Comparison of ENCODE assay signal across 11 mouse cellular contexts in the genomic region with DNA sequence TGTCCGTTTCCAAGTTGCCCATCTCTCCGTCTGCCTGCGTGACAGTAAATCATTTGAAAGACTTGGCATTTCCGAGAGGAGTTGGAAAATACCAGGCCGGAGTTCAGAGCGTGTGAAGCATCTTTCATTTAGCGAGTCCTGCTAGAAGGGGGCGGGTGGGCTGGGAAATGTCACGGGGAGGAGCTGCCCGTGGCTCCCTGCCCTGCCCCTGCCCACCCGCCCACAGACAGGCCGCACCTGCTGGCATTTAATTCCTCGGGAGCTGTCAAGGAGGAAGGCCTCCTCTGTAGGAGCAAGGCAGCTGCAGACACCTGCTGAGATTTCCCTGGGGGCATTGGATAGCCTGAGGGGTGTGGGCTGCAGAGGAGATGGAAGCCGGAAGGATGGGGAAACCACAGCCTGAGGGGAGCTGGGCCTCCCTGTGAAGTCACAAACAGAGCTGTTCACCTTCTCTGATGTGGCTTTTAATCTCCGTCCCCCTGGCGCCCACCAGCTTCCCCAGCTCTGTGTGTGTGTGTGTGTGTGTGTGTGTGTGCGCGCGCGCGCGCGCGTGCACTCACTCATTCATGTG.
DNase-seq lines count a peak whose midpoint lies in the region; ATAC-seq and TF ChIP-seq lines count a peak whose summit lies in the region.
"Had no signal": no experiment of that assay in that cellular context is flagged by ENCODE, and none has a peak within 500 bp of the region (broad histone marks: within the 10 kb centered on the region; RNA-seq: fewer than 3 reads in every experiment).

No protein-coding gene starts in this region.

- H3K9me3 ChIP-seq in kidney, postnatal 0 days (replicated peaks; ENCODE audit: low read length) = no peaks in the 10 kb centered on the region
- no peaks in the 10 kb centered on the region for H3K9me3 ChIP-seq in hindbrain, embryonic 10.5 days
- no peaks in the 10 kb centered on the region for H3K9me3 ChIP-seq in neural tube, embryonic 11.5 days (ENCODE audit: control insufficient read depth, low read length)
- H3K9me3 ChIP-seq: limb, embryonic 15.5 days had no signal

- DNase-seq in kidney, postnatal 0 days (ENCODE audit: low spot score) = peak; percentile 53
- no peak for DNase-seq in kidney, adult 2 months
- peak; percentile 26 for DNase-seq in brain, adult 2 months (ENCODE audit: low read depth, low spot score)
- DNase-seq in hindbrain, embryonic 10.5 days (ENCODE audit: low spot score) = peak; percentile 19
- DNase-seq in neural tube, embryonic 11.5 days (ENCODE audit: low spot score) = peak; percentile 31
- DNase-seq in gastrocnemius, adult 18-20 months (ENCODE audit: low spot score) = no peak
- DNase-seq in spleen, postnatal 14 days (ENCODE audit: low spot score in 2 of 2) = no peak
- DNase-seq in right cerebral cortex, postnatal 10 days (ENCODE audit: low spot score in 2 of 2) = no peak
- DNase-seq: cerebellum, adult 11-12 months; heart, postnatal 36 days had no signal

- H3K4me2 ChIP-seq in kidney, postnatal 0 days (ENCODE audit: low read length) = 0 out of 2 replicates have a peak overlapping the region, but pooled peaks have one; percentile 7
- no peak overlapping the region for H3K4me2 ChIP-seq in neural tube, embryonic 11.5 days (ENCODE audit: low read depth)
- H3K4me2 ChIP-seq: limb, embryonic 15.5 days had no signal

- H3K9ac ChIP-seq in kidney, postnatal 0 days (ENCODE audit: low read depth, low read length) = no peak overlapping the region
- no peak overlapping the region for H3K9ac ChIP-seq in neural tube, embryonic 11.5 days (ENCODE audit: low read length)
- H3K9ac ChIP-seq: limb, embryonic 15.5 days had no signal

- TF ChIP-seq CTCF in kidney, postnatal 0 days (IDR thresholded peaks at IDR 0.05; ENCODE audit: low read depth) = no peak
- no peak for TF ChIP-seq CTCF in kidney, adult 2 months (conservative IDR thresholded peaks at IDR 0.05; ENCODE audit: insufficient read depth, insufficient read length, low read depth, low read length)

- no peaks in the 10 kb centered on the region for H3K36me3 ChIP-seq in kidney, postnatal 0 days (ENCODE audit: insufficient read depth, low read length)
- H3K36me3 ChIP-seq in kidney, adult 2 months (ENCODE audit: control insufficient read depth, insufficient read depth, low read length) = no peaks in the 10 kb centered on the region
- H3K36me3 ChIP-seq in hindbrain, embryonic 10.5 days = no peaks in the 10 kb centered on the region
- H3K36me3 ChIP-seq in neural tube, embryonic 11.5 days (ENCODE audit: control insufficient read depth, insufficient read depth, low read length) = no peaks in the 10 kb centered on the region
- H3K36me3 ChIP-seq: limb, embryonic 15.5 days had no signal

- ATAC-seq in kidney, postnatal 0 days (replicated peaks; ENCODE audit: low FRiP score, low read depth) = 0 out of 2 replicates have a peak, but pooled peaks have one; percentile 29
- no peak; the same call in 1 of the 2 replicates for ATAC-seq in neural tube, embryonic 11.5 days (ENCODE audit: insufficient read depth, low FRiP score, low TSS enrichment)

- H3K4me3 ChIP-seq in kidney, postnatal 0 days (replicated peaks; ENCODE audit: low read depth, low read length) = no peak overlapping the region
- H3K4me3 ChIP-seq in kidney, adult 2 months (ENCODE audit: insufficient read depth, low read depth, low read length) = no peak overlapping the region
- no peak overlapping the region for H3K4me3 ChIP-seq in hindbrain, embryonic 10.5 days
- no peak overlapping the region for H3K4me3 ChIP-seq in neural tube, embryonic 11.5 days (ENCODE audit: low read depth, low read length)
- H3K4me3 ChIP-seq: limb, embryonic 15.5 days had no signal

- no peak overlapping the region for H3K27ac ChIP-seq in kidney, postnatal 0 days
- H3K27ac ChIP-seq in kidney, adult 2 months (ENCODE audit: insufficient read depth, low read depth, low read length) = no peak overlapping the region
- peak overlapping the region; percentile 35 for H3K27ac ChIP-seq in hindbrain, embryonic 10.5 days
- 0 out of 2 replicates have a peak overlapping the region, but pooled peaks have one; percentile 20 for H3K27ac ChIP-seq in neural tube, embryonic 11.5 days (ENCODE audit: low read depth, low read length)
- H3K27ac ChIP-seq: limb, embryonic 15.5 days had no signal

- TF ChIP-seq POLR2A in kidney, adult 2 months (IDR thresholded peaks at IDR 0.05; ENCODE audit: low read depth, low read length) = no peak

- 0 out of 2 replicates have a peak, but pooled peaks cover 4% of the 10 kb centered on the region for H3K4me1 ChIP-seq in kidney, postnatal 0 days (replicated peaks; ENCODE audit: insufficient read depth, low read length)
- H3K4me1 ChIP-seq in kidney, adult 2 months (ENCODE audit: control insufficient read depth, insufficient read depth, low read length) = no peaks in the 10 kb centered on the region
- H3K4me1 ChIP-seq in hindbrain, embryonic 10.5 days (replicated peaks) = peaks cover 22% of the 10 kb centered on the region
- H3K4me1 ChIP-seq in neural tube, embryonic 11.5 days (ENCODE audit: control insufficient read depth, insufficient read depth, low read length) = peaks cover 6% of the 10 kb centered on the region

- no peaks in the 10 kb centered on the region for H3K27me3 ChIP-seq in kidney, postnatal 0 days (ENCODE audit: insufficient read depth, low read length)
- H3K27me3 ChIP-seq in kidney, adult 2 months (replicated peaks; ENCODE audit: control insufficient read depth, insufficient read depth, low read length) = no peaks in the 10 kb centered on the region
- H3K27me3 ChIP-seq in hindbrain, embryonic 10.5 days (ENCODE audit: insufficient read depth, poor library complexity, severe bottlenecking) = peaks cover 31% of the 10 kb centered on the region
- H3K27me3 ChIP-seq in neural tube, embryonic 11.5 days (ENCODE audit: control insufficient read depth, insufficient read depth, low read length) = no peaks in the 10 kb centered on the region

- WGBS in kidney, postnatal 0 days = 35% methylated on average over 24 of the region's 24 CpGs
- WGBS in kidney, adult 2 months = 33% methylated on average over 24 of the region's 24 CpGs
- WGBS in hindbrain, embryonic 10.5 days = 39% methylated on average over 24 of the region's 24 CpGs
- WGBS in neural tube, embryonic 11.5 days = 38% methylated on average over 24 of the region's 24 CpGs

Comparison
In these comparisons a context has a peak if more than half of its experiments do, and no peak if none do; other contexts are left out.
1. DNase-seq: peak in kidney, postnatal 0 days (single experiment), brain, adult 2 months (single experiment), hindbrain, embryonic 10.5 days (single experiment) and neural tube, embryonic 11.5 days (single experiment); none in kidney, adult 2 months (single experiment), gastrocnemius, adult 18-20 months (single experiment), spleen, postnatal 14 days (0 of 2) and right cerebral cortex, postnatal 10 days (0 of 2).
2. H3K27ac ChIP-seq: peak in hindbrain, embryonic 10.5 days (single experiment) and neural tube, embryonic 11.5 days (single experiment); none in kidney, postnatal 0 days (single experiment) and kidney, adult 2 months (single experiment).